Mouse (Mus musculus) forebrain, postnatal 0 days (tissue): Measurements from ENCODE around the gene Selenoo. TPM values are rescaled to one million over a fixed set of nuclear protein-coding genes. Genes with fewer than 3 reads are reported as not detected.

Experiments used
- ATAC-seq: fragments of 200-750 bp; cut with Nextera tagmentation; 2 replicates; pipeline ENCODE4 v1.8.0; 2017; ENCODE audit warnings: mild to moderate bottlenecking, moderate library complexity
- DNase-seq: peaks from one replicate; pipeline ENCODE4 v3.0.0-alpha.2; 2015
- H3K27ac ChIP-seq: fragments of 300-500 bp; sonication (generic); 2 replicates; pipeline ENCODE4 v1.5.1; 2014; ENCODE audit warnings: low read depth, mild to moderate bottlenecking, antibody characterized with exemption, low read length, moderate library complexity, mixed read lengths
- H3K27me3 ChIP-seq: fragments of 300-500 bp; sonication (generic); 2 replicates; pipeline ENCODE4 v1.6.1; 2014; ENCODE audit warnings: mild to moderate bottlenecking, low read length, mixed read lengths; ENCODE audit not compliant: insufficient read depth
- H3K36me3 ChIP-seq: fragments of 300-500 bp; sonication (generic); 2 replicates; pipeline ENCODE4 v1.6.1; 2014; ENCODE audit warnings: mild to moderate bottlenecking, moderate library complexity; ENCODE audit not compliant: insufficient read depth
- H3K4me1 ChIP-seq: fragments of 300-500 bp; sonication (generic); 2 replicates; pipeline ENCODE4 v1.6.1; 2014; ENCODE audit warnings: antibody characterized with exemption; ENCODE audit not compliant: insufficient read depth
- H3K4me2 ChIP-seq: fragments of 300-500 bp; sonication (generic); 2 replicates; pipeline ENCODE4 v1.6.1; 2014; ENCODE audit warnings: low read depth, mild to moderate bottlenecking, moderate library complexity
- H3K4me3 ChIP-seq: fragments of 300-500 bp; sonication (generic); 2 replicates; pipeline ENCODE4 v1.5.1; 2014; ENCODE audit warnings: low read depth, low read length, mixed read lengths
- H3K9ac ChIP-seq: fragments of 300-500 bp; sonication (generic); 2 replicates; pipeline ENCODE4 v1.6.1; 2014; ENCODE audit warnings: mild to moderate bottlenecking
- H3K9me3 ChIP-seq: fragments of 300-500 bp; sonication (generic); 2 replicates; pipeline ENCODE4 v1.6.1; 2016; ENCODE audit warnings: low read length
- CTCF ChIP-seq: sonication (generic); IDR thresholded peaks from 2 replicates; pipeline ENCODE4 v1.5.1; 2016; ENCODE audit warnings: antibody characterized with exemption, control low read depth, low read depth
- WGBS: fragments of 180-500 bp; shearing (Covaris S2); extraction: QIAGEN DNeasy Blood & Tissue Kit; methylation state at CpG from one replicate; pipeline ENCODE4 v1.1.7; 2014; 5-methylcytosine and 5-hydroxymethylcytosine counted together
- polyA plus RNA-seq: library from polyadenylated mRNA; unstranded; fragments of >200 nt; fragmentation: Nextera tagmentation; extraction: Ambion mirVana; gene quantifications from 2 replicates; pipeline ENCODE4 v1.2.1, GENCODE M21; 2015
- total RNA-seq: library from RNA; depleted of rRNA; stranded (reverse); fragments of >200 nt; gene quantifications from 2 replicates; pipeline ENCODE4 v1.2.3, GENCODE M21; 2014

The Selenoo gene
- total and polyA plus RNA-seq, 2 experiments from 2014 or later: 19.6 to 47.9 TPM

DNA sequence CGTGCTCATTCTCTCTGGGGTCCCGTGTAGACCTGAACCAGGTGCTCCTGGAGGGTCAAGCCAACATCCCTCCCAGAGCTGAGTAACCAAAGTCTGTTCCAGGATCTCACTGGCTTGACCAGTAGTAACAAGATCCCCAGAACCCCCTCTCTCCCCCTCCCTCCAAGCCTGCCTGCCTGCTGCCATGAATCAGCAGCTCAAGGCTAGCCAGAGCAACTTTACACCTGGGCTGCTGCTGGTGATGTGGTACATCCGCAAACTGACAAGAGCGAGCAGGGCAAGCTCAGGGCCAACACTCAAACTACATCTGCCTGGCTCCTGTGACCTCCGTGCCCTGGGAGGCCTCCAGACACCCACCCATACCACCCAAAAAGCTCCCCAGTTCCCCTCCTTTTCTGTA, 52.6 kb downstream of the Selenoo start:
- WGBS: 30% methylated on average over 5 of the region's 5 CpGs

DNA sequence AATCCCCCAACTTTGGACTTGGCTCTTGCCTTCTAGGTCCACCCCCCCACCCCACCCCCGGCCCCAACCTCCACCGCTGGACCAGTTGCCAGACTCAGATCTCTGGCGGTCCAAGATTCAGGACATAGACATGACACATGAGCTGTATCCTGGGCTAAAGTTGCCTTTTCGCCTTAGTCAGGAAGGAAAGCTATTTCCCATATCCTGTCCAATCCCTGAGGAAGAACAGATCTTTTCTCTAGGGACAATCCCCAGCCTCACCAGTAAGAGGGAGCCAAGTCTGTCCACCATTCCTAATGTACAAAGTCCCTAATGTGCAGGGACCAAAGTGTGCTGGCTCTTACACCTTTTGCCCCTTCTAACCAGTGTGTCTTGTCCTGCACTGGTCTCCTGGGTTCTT, 53.0 kb downstream of the Selenoo start:
- Histone ChIP-seq H3K4me1 (peaks cover 10% of the 10 kb centered on the region; the same call in 1 of the 2 replicates), H3K27me3 (peaks cover 5% of the 10 kb centered on the region; the same call in 1 of the 2 replicates), H3K4me3 (no peak overlapping the region), H3K27ac (no peak overlapping the region), H3K4me2 (no peak overlapping the region), H3K36me3 (peaks cover 14% of the 10 kb centered on the region), H3K9ac (no peak overlapping the region), H3K9me3 (no peaks in the 10 kb centered on the region)
- WGBS: 87% methylated on average over 4 of the region's 4 CpGs
- no peak for TF ChIP-seq CTCF
- DNase-seq (no peak), ATAC-seq (no peak)

More for the DNA sequence above, 52.6 kb downstream of the Selenoo start:
- Histone ChIP-seq H3K27ac (no peak overlapping the region), H3K36me3 (peaks cover 14% of the 10 kb centered on the region), H3K4me1 (peaks cover 10% of the 10 kb centered on the region; the same call in 1 of the 2 replicates), H3K4me2 (0 out of 2 replicates have a peak overlapping the region, but pooled peaks have one; percentile 91), H3K27me3 (peaks cover 5% of the 10 kb centered on the region; the same call in 1 of the 2 replicates), H3K9me3 (no peaks in the 10 kb centered on the region), H3K9ac (no peak overlapping the region), H3K4me3 (no peak overlapping the region)
- TF ChIP-seq CTCF: no peak
- no peak for DNase-seq
- no peak for ATAC-seq

DNA sequence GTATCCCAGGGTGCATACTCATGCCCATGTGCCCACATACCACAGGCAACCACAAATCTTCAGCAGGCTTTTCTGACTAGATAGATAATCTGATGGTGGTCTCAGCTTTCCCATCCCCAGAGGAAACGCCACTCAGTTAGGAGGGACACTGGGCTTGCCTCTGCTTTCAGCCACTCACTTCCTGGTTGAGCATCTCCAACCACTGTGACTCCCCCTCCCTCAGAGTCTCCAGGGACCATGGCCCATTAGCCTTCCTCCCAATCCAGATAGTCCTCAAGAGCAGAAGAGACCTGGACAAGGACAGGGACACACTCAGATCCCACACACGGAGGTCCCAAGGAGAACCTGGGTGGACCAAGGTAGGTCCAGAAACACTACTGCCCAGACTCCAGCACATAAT, 54.2 kb downstream of the Selenoo start:
- peaks cover 14% of the 10 kb centered on the region for H3K36me3 ChIP-seq
- WGBS: 86% methylated on average over 2 of the region's 2 CpGs
- H3K9ac ChIP-seq: no peak overlapping the region
- no peak for TF ChIP-seq CTCF
- ATAC-seq (no peak), DNase-seq (no peak)
- no peak overlapping the region for H3K4me2 ChIP-seq
- no peak overlapping the region for H3K27ac ChIP-seq
- peaks cover 5% of the 10 kb centered on the region; the same call in 1 of the 2 replicates for H3K27me3 ChIP-seq
- H3K9me3 ChIP-seq: no peaks in the 10 kb centered on the region
- no peak overlapping the region for H3K4me3 ChIP-seq
- peaks cover 13% of the 10 kb centered on the region; the same call in 1 of the 2 replicates for H3K4me1 ChIP-seq

DNA sequence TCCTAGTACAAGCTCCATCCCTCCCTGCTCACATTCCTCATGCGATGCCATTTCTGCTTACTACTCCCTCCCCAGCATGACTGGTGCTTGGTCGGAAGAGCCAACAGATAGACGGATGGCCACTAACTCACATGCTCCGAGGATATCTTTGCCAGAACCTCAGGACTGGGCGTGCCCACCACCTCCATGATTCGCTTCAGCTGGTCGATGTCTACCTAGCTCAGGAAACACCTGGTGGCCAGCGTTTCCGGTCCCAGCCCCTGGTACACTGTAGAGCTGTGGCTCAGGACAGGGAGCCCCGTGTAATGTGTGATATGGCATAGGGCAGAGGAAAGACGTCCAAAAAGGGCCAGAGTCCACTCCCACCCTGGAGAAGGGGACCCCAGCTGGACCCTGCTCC, 56.1 kb downstream of the Selenoo start:
- Histone ChIP-seq H3K27ac (no peak overlapping the region), H3K9ac (no peak overlapping the region), H3K27me3 (no peaks in the 10 kb centered on the region; the same call in 1 of the 2 replicates), H3K9me3 (no peaks in the 10 kb centered on the region), H3K4me1 (peaks cover 17% of the 10 kb centered on the region; the same call in 1 of the 2 replicates), H3K4me2 (no peak overlapping the region), H3K36me3 (peaks cover 14% of the 10 kb centered on the region), H3K4me3 (no peak overlapping the region)
- 91% methylated on average over 11 of the region's 11 CpGs for WGBS
- no peak for DNase-seq
- ATAC-seq: no peak
- TF ChIP-seq CTCF: no peak

DNA sequence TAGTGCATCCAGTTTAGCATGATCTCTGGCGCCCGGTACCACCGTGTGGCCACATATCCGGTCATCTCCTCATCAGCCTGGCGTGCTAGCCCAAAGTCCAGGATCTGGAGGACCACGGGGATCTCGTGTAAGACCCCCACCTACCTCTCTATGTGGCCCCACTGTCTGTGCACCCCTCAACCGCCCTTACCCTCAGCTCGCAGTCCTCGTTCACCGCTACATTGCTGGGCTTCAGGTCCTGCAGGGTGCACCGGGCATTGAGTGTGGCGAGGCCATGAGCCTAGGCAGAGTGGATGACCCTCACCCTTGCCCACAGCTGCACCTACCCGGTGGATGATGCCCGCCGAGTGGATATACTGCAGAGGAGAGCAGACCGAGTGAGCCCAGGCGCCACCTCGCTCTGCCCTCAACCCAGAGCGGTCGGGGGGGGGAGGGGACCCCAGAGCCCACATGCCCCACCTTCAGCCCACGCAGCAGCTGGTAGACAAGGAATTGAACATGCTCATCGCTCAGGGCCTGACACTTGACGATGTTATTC, 57.0 kb downstream of the Selenoo start:
- DNase-seq (no peak), ATAC-seq (no peak)
- Histone ChIP-seq H3K9ac (peak overlapping the region; percentile 55), H3K9me3 (no peaks in the 10 kb centered on the region), H3K4me1 (peaks cover 15% of the 10 kb centered on the region; the same call in 1 of the 2 replicates), H3K4me3 (peak overlapping the region; percentile 76; the same call in 1 of the 2 replicates), H3K4me2 (peak overlapping the region; percentile 83), H3K36me3 (peaks cover 14% of the 10 kb centered on the region), H3K27ac (no peak overlapping the region), H3K27me3 (no peaks in the 10 kb centered on the region; the same call in 1 of the 2 replicates)
- 84% methylated on average over 24 of the region's 24 CpGs for WGBS
- TF ChIP-seq CTCF: no peak

DNA sequence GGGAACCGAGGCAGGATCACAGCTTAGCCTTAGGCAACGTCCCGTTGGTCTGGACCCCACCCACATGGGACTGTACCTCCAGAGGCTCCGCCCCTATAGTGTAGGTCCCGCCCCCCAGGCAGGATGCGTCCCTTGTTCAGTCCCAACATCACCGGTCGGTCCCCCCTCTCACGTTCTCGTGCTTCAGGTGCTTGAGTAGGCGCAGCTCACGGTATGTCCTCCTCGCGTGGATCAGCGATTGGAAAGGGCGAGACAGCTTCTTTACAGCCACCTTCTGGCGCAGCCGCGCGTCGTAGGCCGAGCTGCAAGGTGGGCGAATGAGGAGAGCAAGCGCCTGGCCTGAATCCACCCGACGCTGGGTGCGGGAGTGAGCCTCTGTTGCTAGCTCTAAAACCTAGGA, 57.7 kb downstream of the Selenoo start:
- H3K9me3 ChIP-seq: no peaks in the 10 kb centered on the region
- DNase-seq: peak; percentile 72
- H3K4me2 ChIP-seq: peak overlapping the region; percentile 83
- H3K9ac ChIP-seq: peak overlapping the region; percentile 55
- H3K27me3 ChIP-seq: no peaks in the 10 kb centered on the region
- 4% methylated on average over 26 of the region's 27 CpGs for WGBS
- TF ChIP-seq CTCF: 0 out of 2 replicates have a peak, but pooled peaks have one; percentile 24
- H3K36me3 ChIP-seq: peaks cover 14% of the 10 kb centered on the region
- ATAC-seq: peak; percentile 34; the same call in 1 of the 2 replicates
- peak overlapping the region; percentile 76 for H3K4me3 ChIP-seq
- H3K4me1 ChIP-seq: peaks cover 15% of the 10 kb centered on the region; the same call in 1 of the 2 replicates
- H3K27ac ChIP-seq: peak overlapping the region; percentile 59

- peak overlapping the region; percentile 76 for H3K4me3 ChIP-seq
- ATAC-seq (peak; percentile 14; the same call in 1 of the 2 replicates), DNase-seq (peak; percentile 49)
- peak overlapping the region; percentile 55 for H3K9ac ChIP-seq
- no peaks in the 10 kb centered on the region for H3K27me3 ChIP-seq
- H3K9me3 ChIP-seq: no peaks in the 10 kb centered on the region
- peaks cover 14% of the 10 kb centered on the region for H3K36me3 ChIP-seq
- H3K4me2 ChIP-seq: peak overlapping the region; percentile 83
- H3K27ac ChIP-seq: peak overlapping the region; percentile 59
- peaks cover 15% of the 10 kb centered on the region; the same call in 1 of the 2 replicates for H3K4me1 ChIP-seq
- 8% methylated on average over 16 of the region's 16 CpGs for WGBS
- TF ChIP-seq CTCF: no peak
Measured at GRCm38 (mm10) chr15:89147024-89147423, 58.1 kb downstream of the Selenoo start.
